Mouse (Mus musculus): ENCODE measurements at regions not wholly inside any gene's neighbourhood (a gene's known extent, or its start where the extent isn't known, plus 50 kb on each side); places are given as distances from the start of the nearest gene placed in this dataset.

- TF ChIP-seq CTCF (IDR thresholded peaks at IDR 0.05; ENCODE audit: borderline replicate concordance, insufficient read depth, low read length) (no peak), POLR2A (IDR thresholded peaks at IDR 0.05; ENCODE audit: low read depth, low read length) (no peak)
Observed at GRCm38 (mm10) chr11:113034911-113035310, 252.9 kb downstream of the Sox9 start.

Measured in embryonic fibroblast, embryonic 13.5 days (primary cell).